In the genomic region with DNA sequence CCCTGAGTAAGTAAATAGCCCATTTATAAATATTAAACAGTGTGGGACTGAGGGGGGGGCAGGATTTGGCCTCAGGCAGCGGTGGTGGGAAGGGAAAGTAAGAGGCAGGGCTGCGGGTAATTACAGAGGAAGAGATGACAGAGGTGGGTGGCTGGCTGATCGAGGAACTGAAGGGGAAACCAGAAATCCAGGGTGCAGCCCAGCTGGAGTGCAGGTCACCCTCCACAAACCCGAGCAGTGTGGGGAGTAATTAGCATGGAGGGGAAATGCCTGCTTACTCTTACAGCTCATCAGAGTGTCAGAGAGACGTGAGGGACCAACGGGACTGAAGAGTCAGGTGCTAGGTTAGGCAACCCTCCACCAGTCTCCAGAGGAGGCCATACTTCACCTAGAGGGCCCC, we compare ENCODE assay signal across 26 mouse cellular contexts.
A peak's percentile ranks its signal among the peaks of the same experiment; 100 is the strongest.
DNase-seq lines count a peak whose midpoint lies in the region; ATAC-seq and TF ChIP-seq lines count a peak whose summit lies in the region.
"Had no signal": no experiment of that assay in that cellular context is flagged by ENCODE, and none has a peak within 500 bp of the region (broad histone marks: within the 10 kb centered on the region; RNA-seq: fewer than 3 reads in every experiment).

No protein-coding gene starts in this region.

- H3K9me3 ChIP-seq in forebrain, embryonic 10.5 days: no peaks in the 10 kb centered on the region
- H3K9me3 ChIP-seq in forebrain, embryonic 13.5 days (replicated peaks): no peaks in the 10 kb centered on the region
- H3K9me3 ChIP-seq in kidney, postnatal 0 days (replicated peaks; ENCODE audit: low read length): no peaks in the 10 kb centered on the region
- H3K9me3 ChIP-seq: hindbrain, embryonic 13.5 days; liver, embryonic 12.5 days; midbrain, embryonic 12.5 days; neural tube, embryonic 13.5 days had no signal

- no peak overlapping the region for H3K4me3 ChIP-seq in forebrain, embryonic 10.5 days
- H3K4me3 ChIP-seq in forebrain, embryonic 13.5 days: no peak overlapping the region
- H3K4me3 ChIP-seq in kidney, postnatal 0 days (replicated peaks; ENCODE audit: low read depth, low read length): no peak overlapping the region
- H3K4me3 ChIP-seq: hindbrain, embryonic 13.5 days; liver, embryonic 12.5 days; megakaryocyte, embryonic 14.5 days; midbrain, embryonic 12.5 days; neural tube, embryonic 13.5 days had no signal

- no peak overlapping the region for H3K9ac ChIP-seq in forebrain, embryonic 13.5 days
- no peak overlapping the region for H3K9ac ChIP-seq in kidney, postnatal 0 days (ENCODE audit: low read depth, low read length)
- H3K9ac ChIP-seq: forebrain, postnatal 0 days; hindbrain, embryonic 13.5 days; liver, embryonic 12.5 days; liver, postnatal 0 days; midbrain, embryonic 12.5 days; neural tube, embryonic 13.5 days had no signal

- DNase-seq in forebrain, embryonic 10.5 days (ENCODE audit: extremely low spot score, low spot score): no peak
- DNase-seq in kidney, postnatal 0 days (ENCODE audit: low spot score): no peak
- no peak for DNase-seq in kidney, postnatal 4 days
- no peak for DNase-seq in cerebellum, adult 18-20 months
- no peak for DNase-seq in left cerebral cortex, postnatal 36 days (ENCODE audit: low spot score in 2 of 2)
- no peak for DNase-seq in thymus, postnatal 4 days
- DNase-seq: adrenal gland, postnatal 25 days; cerebellum, adult 2 months; cerebellum, postnatal 14 days; forebrain, postnatal 0 days; heart, postnatal 36 days; liver, postnatal 0 days; lung, postnatal 36 days; retina, postnatal 1 day; right cerebral cortex, postnatal 25 days; spleen, adult 18-20 months; thymus, postnatal 14 days had no signal

- no peak for ATAC-seq in forebrain, embryonic 13.5 days
- no peak for ATAC-seq in kidney, postnatal 0 days (replicated peaks; ENCODE audit: low FRiP score, low read depth)
- peak; percentile 75 for ATAC-seq in granulocyte monocyte progenitor cell, adult 5-6 weeks (replicated peaks; ENCODE audit: poor library complexity, severe bottlenecking)
- ATAC-seq: forebrain, postnatal 0 days; intestine, embryonic 16.5 days; liver, embryonic 12.5 days; liver, postnatal 0 days had no signal

- H3K27ac ChIP-seq in forebrain, embryonic 10.5 days: peak overlapping the region; percentile 62
- no peak overlapping the region for H3K27ac ChIP-seq in forebrain, embryonic 13.5 days
- H3K27ac ChIP-seq in kidney, postnatal 0 days: 0 out of 2 replicates have a peak overlapping the region, but pooled peaks have one; percentile 6
- H3K27ac ChIP-seq: hindbrain, embryonic 13.5 days; liver, embryonic 12.5 days; midbrain, embryonic 12.5 days; neural tube, embryonic 13.5 days had no signal

- WGBS in forebrain, embryonic 10.5 days: 45% methylated on average over 6 of the region's 6 CpGs
- WGBS in forebrain, embryonic 13.5 days: 31% methylated on average over 6 of the region's 6 CpGs
- 29% methylated on average over 6 of the region's 6 CpGs for WGBS in kidney, postnatal 0 days

- intact Hi-C loops in left cerebral cortex, postnatal 36 days (cut with DNase I): loop anchor here (5.0 kb wide), 1 partner anchor 156 kb away; no protein-coding TSS in a partner anchor

- H3K27me3 ChIP-seq in forebrain, embryonic 10.5 days (ENCODE audit: poor library complexity, severe bottlenecking): peaks cover 31% of the 10 kb centered on the region; the same call in 1 of the 2 replicates
- H3K27me3 ChIP-seq in forebrain, embryonic 13.5 days: no peaks in the 10 kb centered on the region
- no peaks in the 10 kb centered on the region for H3K27me3 ChIP-seq in kidney, postnatal 0 days (ENCODE audit: insufficient read depth, low read length)
- H3K27me3 ChIP-seq: liver, embryonic 12.5 days; megakaryocyte, embryonic 14.5 days; midbrain, embryonic 12.5 days had no signal

- H3K36me3 ChIP-seq in forebrain, embryonic 10.5 days (replicated peaks): no peaks in the 10 kb centered on the region
- no peaks in the 10 kb centered on the region for H3K36me3 ChIP-seq in forebrain, embryonic 13.5 days (ENCODE audit: poor library complexity, severe bottlenecking)
- H3K36me3 ChIP-seq in kidney, postnatal 0 days (ENCODE audit: insufficient read depth, low read length): no peaks in the 10 kb centered on the region
- H3K36me3 ChIP-seq: hindbrain, embryonic 13.5 days; liver, embryonic 12.5 days; midbrain, embryonic 12.5 days; neural tube, embryonic 13.5 days had no signal

- no peak for TF ChIP-seq CTCF in kidney, postnatal 0 days (IDR thresholded peaks at IDR 0.05; ENCODE audit: low read depth)

- peaks cover 85% of the 10 kb centered on the region for H3K4me1 ChIP-seq in forebrain, embryonic 10.5 days
- H3K4me1 ChIP-seq in forebrain, embryonic 13.5 days: peaks cover 61% of the 10 kb centered on the region
- peaks cover 20% of the 10 kb centered on the region for H3K4me1 ChIP-seq in kidney, postnatal 0 days (replicated peaks; ENCODE audit: insufficient read depth, low read length)
- H3K4me1 ChIP-seq: liver, embryonic 12.5 days; megakaryocyte, embryonic 14.5 days had no signal

- no peak overlapping the region for H3K4me2 ChIP-seq in forebrain, embryonic 13.5 days
- H3K4me2 ChIP-seq in kidney, postnatal 0 days (ENCODE audit: low read length): no peak overlapping the region
- H3K4me2 ChIP-seq: heart, embryonic 11.5 days; hindbrain, embryonic 13.5 days; liver, embryonic 12.5 days; midbrain, embryonic 12.5 days; neural tube, embryonic 13.5 days had no signal
